Mouse (Mus musculus): Measurements from ENCODE around the gene Atp5g2. TPM values are rescaled to one million over a fixed set of nuclear protein-coding genes. Genes with fewer than 3 reads are reported as not detected.

The Atp5g2 gene
- polyA plus RNA-seq, 1 experiment from 2014 or later = 87.4 TPM

DNA sequence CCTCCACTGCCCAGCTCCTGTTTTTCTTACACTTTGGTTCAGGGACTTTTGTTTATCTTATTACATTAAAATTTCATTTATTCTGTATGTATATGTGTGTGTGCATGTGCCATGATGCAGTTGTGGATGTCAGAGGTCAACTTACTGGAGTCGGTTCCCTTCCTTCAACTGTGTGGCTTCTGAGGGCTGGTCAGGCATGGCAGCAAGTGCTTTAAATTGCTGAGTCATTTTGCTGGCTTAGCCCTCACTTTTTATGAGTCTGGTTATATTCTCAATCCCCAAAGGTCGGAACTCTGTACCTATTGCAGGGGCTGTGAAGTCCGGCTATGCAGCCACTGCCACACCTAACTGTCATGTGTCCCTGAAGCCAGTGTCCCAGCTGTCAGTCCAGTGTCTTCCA lies 30.8 kb upstream of the Atp5g2 start:
- WGBS = 75% methylated on average over 3 of the region's 3 CpGs
- Histone ChIP-seq H3K4me1 (replicated peaks; ENCODE audit: control insufficient read depth, insufficient read depth, low read length) (no peaks in the 10 kb centered on the region), H3K27me3 (replicated peaks; ENCODE audit: control insufficient read depth, insufficient read depth, low read length) (peaks cover 13% of the 10 kb centered on the region), H3K36me3 (ENCODE audit: control insufficient read depth, insufficient read depth, low read length) (peaks cover 10% of the 10 kb centered on the region), H3K9me3 (ENCODE audit: control insufficient read depth, low read length) (no peaks in the 10 kb centered on the region), H3K4me3 (ENCODE audit: low read depth, low read length) (no peak overlapping the region), H3K4me2 (ENCODE audit: low read length) (no peak overlapping the region), H3K9ac (ENCODE audit: low read length) (no peak overlapping the region), H3K27ac (ENCODE audit: low read depth) (no peak overlapping the region)
- no peak for ATAC-seq (replicated peaks; ENCODE audit: low FRiP score, low TSS enrichment, low read depth)
- DNase-seq (ENCODE audit: low spot score) = no peak

DNA sequence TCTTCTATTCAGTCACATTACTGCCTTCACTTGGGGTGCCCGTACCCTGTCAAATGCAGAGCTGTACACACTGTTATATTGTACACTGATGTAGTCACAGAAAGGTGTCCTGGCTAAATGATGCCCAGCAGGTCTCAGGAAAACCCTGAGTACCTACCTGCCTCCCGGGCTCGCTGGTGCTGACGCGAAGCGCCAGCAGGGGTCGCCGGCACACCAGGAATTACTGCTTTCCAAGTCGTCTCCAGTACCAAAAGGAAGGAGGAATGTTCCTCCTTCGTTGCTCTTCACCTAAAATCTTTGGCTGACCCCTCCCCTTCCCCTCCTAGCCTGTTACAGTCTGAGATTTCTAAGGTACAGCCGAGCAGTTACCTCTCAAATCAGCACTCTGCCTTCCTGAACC lies 26.0 kb upstream of the Atp5g2 start:
- Histone ChIP-seq H3K27me3 (replicated peaks; ENCODE audit: control insufficient read depth, insufficient read depth, low read length) (peaks cover 61% of the 10 kb centered on the region), H3K4me1 (replicated peaks; ENCODE audit: control insufficient read depth, insufficient read depth, low read length) (peaks cover 3% of the 10 kb centered on the region; the same call in 1 of the 2 replicates), H3K27ac (ENCODE audit: low read depth) (no peak overlapping the region), H3K9ac (ENCODE audit: low read length) (no peak overlapping the region), H3K4me2 (ENCODE audit: low read length) (no peak overlapping the region), H3K36me3 (ENCODE audit: control insufficient read depth, insufficient read depth, low read length) (no peaks in the 10 kb centered on the region), H3K4me3 (ENCODE audit: low read depth, low read length) (no peak overlapping the region), H3K9me3 (ENCODE audit: control insufficient read depth, low read length) (no peaks in the 10 kb centered on the region)
- peak; percentile 92 for DNase-seq (ENCODE audit: low spot score)
- ATAC-seq (replicated peaks; ENCODE audit: low FRiP score, low TSS enrichment, low read depth) = no peak
- WGBS = 2% methylated on average over 11 of the region's 11 CpGs

DNA sequence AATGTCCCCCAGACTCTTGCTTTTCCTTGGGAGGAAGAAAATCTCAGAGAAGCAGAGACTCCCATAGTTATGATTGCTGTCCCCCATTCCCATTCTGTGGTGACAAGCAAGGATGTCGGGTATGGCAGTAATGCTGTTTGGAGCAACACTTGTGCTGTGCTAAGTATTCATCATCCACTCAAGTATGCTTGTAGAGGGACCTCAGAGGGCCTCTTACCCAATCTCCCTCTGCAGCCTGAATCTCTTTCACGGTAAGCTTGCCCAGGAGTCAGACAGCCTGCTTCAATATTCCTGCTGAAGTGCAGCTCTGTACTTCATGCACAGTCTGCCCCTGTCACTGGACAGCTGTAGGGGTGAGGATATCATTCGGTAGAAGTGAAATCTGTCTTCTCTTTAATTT lies 24.7 kb upstream of the Atp5g2 start:
- Histone ChIP-seq H3K9me3 (ENCODE audit: control insufficient read depth, low read length) (no peaks in the 10 kb centered on the region), H3K27ac (ENCODE audit: low read depth) (no peak overlapping the region), H3K27me3 (replicated peaks; ENCODE audit: control insufficient read depth, insufficient read depth, low read length) (peaks cover 74% of the 10 kb centered on the region), H3K36me3 (ENCODE audit: control insufficient read depth, insufficient read depth, low read length) (no peaks in the 10 kb centered on the region), H3K4me2 (ENCODE audit: low read length) (no peak overlapping the region), H3K9ac (ENCODE audit: low read length) (no peak overlapping the region), H3K4me1 (replicated peaks; ENCODE audit: control insufficient read depth, insufficient read depth, low read length) (peaks cover 8% of the 10 kb centered on the region), H3K4me3 (ENCODE audit: low read depth, low read length) (no peak overlapping the region)
- 49% methylated on average over 3 of the region's 3 CpGs for WGBS
- ATAC-seq (replicated peaks; ENCODE audit: low FRiP score, low TSS enrichment, low read depth) (no peak), DNase-seq (ENCODE audit: low spot score) (no peak)

DNA sequence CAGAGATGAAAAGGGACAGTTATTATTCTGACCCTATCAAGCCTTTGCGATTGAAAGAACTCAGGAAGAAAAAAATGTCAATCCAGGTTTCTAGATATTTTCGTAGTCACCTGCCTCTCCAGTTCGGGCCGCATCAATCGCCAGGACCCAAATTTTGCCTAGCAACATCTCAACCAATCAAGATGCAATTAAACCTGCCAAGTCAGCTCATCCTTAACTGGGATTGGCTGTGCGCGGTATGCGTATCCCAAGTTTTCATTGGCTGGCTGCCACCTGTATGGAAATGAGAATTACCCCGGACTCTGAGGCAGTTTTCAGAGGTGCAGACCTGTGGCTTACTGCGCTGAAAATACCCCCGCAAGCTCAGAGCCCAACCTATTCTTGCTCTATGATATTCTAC lies 21.4 kb upstream of the Atp5g2 start:
- H3K4me3 ChIP-seq (ENCODE audit: low read depth, low read length) = peak overlapping the region; percentile 46; the same call in 1 of the 2 replicates

DNA sequence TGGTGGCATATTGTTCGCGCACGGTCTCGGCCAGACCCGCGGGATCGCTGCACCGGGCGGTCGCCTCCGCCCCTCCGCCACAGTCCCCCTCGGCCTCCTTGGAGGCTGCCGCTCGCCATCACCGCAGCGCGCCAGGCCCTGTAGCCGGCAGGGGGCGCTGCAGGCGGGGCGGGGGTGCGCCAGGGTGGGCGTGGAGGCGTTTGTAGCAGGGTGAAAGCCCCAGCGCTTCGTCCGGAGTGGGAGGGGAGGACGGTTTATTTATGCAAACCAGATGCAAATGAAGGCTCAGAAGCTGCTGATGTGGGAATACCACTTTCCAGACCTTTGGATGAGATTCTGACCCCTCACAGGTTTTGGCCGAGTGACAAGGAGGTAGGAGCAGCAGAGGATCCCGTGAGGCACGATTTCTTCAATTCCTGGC lies 20.8 kb upstream of the Atp5g2 start:
- peaks cover 76% of the 10 kb centered on the region for H3K27me3 ChIP-seq (replicated peaks; ENCODE audit: control insufficient read depth, insufficient read depth, low read length)
- H3K4me3 ChIP-seq (ENCODE audit: low read depth, low read length) = peak overlapping the region; percentile 46
- no peaks in the 10 kb centered on the region for H3K36me3 ChIP-seq (ENCODE audit: control insufficient read depth, insufficient read depth, low read length)
- ATAC-seq (replicated peaks; ENCODE audit: low FRiP score, low TSS enrichment, low read depth) (peak; percentile 61), DNase-seq (ENCODE audit: low spot score) (peak; percentile 86)
- H3K9ac ChIP-seq (ENCODE audit: low read length) = peak overlapping the region; percentile 29
- no peaks in the 10 kb centered on the region for H3K9me3 ChIP-seq (ENCODE audit: control insufficient read depth, low read length)
- no peak overlapping the region for H3K27ac ChIP-seq (ENCODE audit: low read depth)
- WGBS = under 1% methylated on average over 32 of the region's 32 CpGs
- peak overlapping the region; percentile 86 for H3K4me2 ChIP-seq (ENCODE audit: low read length)
- peaks cover 8% of the 10 kb centered on the region for H3K4me1 ChIP-seq (replicated peaks; ENCODE audit: control insufficient read depth, insufficient read depth, low read length)

More for the DNA sequence above, 21.4 kb upstream of the Atp5g2 start:
- Histone ChIP-seq H3K36me3 (ENCODE audit: control insufficient read depth, insufficient read depth, low read length) (no peaks in the 10 kb centered on the region), H3K27me3 (replicated peaks; ENCODE audit: control insufficient read depth, insufficient read depth, low read length) (peaks cover 79% of the 10 kb centered on the region), H3K4me2 (ENCODE audit: low read length) (peak overlapping the region; percentile 86), H3K4me1 (replicated peaks; ENCODE audit: control insufficient read depth, insufficient read depth, low read length) (peaks cover 8% of the 10 kb centered on the region), H3K9ac (ENCODE audit: low read length) (no peak overlapping the region), H3K9me3 (ENCODE audit: control insufficient read depth, low read length) (no peaks in the 10 kb centered on the region), H3K27ac (ENCODE audit: low read depth) (no peak overlapping the region)
- ATAC-seq (replicated peaks; ENCODE audit: low FRiP score, low TSS enrichment, low read depth) (no peak; the same call in 1 of the 2 replicates), DNase-seq (ENCODE audit: low spot score) (peak; percentile 73)
- WGBS = 0% methylated on average over 11 of the region's 11 CpGs

DNA sequence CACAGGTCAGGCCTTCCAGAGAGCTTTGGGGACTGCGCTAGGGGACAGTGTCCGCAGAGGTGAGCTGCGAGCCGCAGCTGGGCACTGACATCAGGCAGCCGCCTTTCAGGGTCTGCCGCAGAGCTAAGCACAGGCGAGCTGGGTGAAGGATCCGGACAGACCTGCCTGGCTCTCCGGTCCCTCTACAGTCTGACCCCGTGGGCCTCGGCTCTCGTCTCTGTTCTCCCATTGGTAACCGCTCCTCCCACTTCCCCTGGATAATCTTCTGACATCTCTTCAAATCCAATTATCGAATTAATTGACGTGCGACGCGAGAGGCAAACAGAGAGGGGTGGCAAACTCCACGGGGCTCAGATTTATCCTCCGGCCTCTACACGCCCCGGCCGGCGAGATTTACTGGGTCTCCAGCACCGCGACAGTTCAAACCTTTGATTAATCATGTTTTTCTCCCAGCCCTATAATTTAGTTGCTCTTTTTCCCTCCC lies 20.2 kb upstream of the Atp5g2 start:
- H3K4me3 ChIP-seq (ENCODE audit: low read depth, low read length) = peak overlapping the region; percentile 46
- WGBS = 3% methylated on average over 26 of the region's 26 CpGs
- peak; percentile 40; the same call in 1 of the 2 replicates for ATAC-seq (replicated peaks; ENCODE audit: low FRiP score, low TSS enrichment, low read depth)
- no peaks in the 10 kb centered on the region for H3K36me3 ChIP-seq (ENCODE audit: control insufficient read depth, insufficient read depth, low read length)
- peaks cover 8% of the 10 kb centered on the region for H3K4me1 ChIP-seq (replicated peaks; ENCODE audit: control insufficient read depth, insufficient read depth, low read length)
- no peaks in the 10 kb centered on the region for H3K9me3 ChIP-seq (ENCODE audit: control insufficient read depth, low read length)
- peak overlapping the region; percentile 29 for H3K9ac ChIP-seq (ENCODE audit: low read length)
- H3K4me2 ChIP-seq (ENCODE audit: low read length) = peak overlapping the region; percentile 86
- peaks cover 70% of the 10 kb centered on the region for H3K27me3 ChIP-seq (replicated peaks; ENCODE audit: control insufficient read depth, insufficient read depth, low read length)
- no peak overlapping the region for H3K27ac ChIP-seq (ENCODE audit: low read depth)
- peak; percentile 68 for DNase-seq (ENCODE audit: low spot score)

DNA sequence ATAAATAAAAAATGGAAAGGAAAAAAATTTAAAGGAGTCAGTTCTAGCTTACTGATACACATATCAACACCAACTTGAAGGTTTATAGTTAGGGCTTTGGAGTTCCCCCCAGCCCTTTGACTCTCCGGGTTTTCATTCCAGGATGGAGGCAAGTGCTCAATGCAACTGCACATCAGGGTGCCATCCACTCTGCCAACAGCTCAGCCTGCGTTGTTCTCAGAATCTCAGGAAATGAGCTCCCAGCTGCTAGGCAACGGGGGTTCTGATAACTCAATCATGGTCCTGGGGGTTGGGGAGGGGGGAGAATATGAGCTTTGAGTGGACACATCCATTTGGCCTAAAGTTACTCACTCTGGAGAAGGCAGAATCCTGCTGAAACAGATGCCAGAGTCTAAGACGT lies 13.6 kb upstream of the Atp5g2 start:
- no peak for DNase-seq (ENCODE audit: low spot score)
- H3K27me3 ChIP-seq (replicated peaks; ENCODE audit: control insufficient read depth, insufficient read depth, low read length) = peaks cover 8% of the 10 kb centered on the region; the same call in 1 of the 2 replicates
- no peak overlapping the region for H3K27ac ChIP-seq (ENCODE audit: low read depth)
- no peak overlapping the region for H3K9ac ChIP-seq (ENCODE audit: low read length)
- H3K9me3 ChIP-seq (ENCODE audit: control insufficient read depth, low read length) = no peaks in the 10 kb centered on the region
- ATAC-seq (replicated peaks; ENCODE audit: low FRiP score, low TSS enrichment, low read depth) = no peak
- H3K4me2 ChIP-seq (ENCODE audit: low read length) = no peak overlapping the region
- no peaks in the 10 kb centered on the region for H3K4me1 ChIP-seq (replicated peaks; ENCODE audit: control insufficient read depth, insufficient read depth, low read length)
- H3K4me3 ChIP-seq (ENCODE audit: low read depth, low read length) = no peak overlapping the region
- WGBS = 23% methylated on average over 4 of the region's 4 CpGs
- no peaks in the 10 kb centered on the region for H3K36me3 ChIP-seq (ENCODE audit: control insufficient read depth, insufficient read depth, low read length)

DNA sequence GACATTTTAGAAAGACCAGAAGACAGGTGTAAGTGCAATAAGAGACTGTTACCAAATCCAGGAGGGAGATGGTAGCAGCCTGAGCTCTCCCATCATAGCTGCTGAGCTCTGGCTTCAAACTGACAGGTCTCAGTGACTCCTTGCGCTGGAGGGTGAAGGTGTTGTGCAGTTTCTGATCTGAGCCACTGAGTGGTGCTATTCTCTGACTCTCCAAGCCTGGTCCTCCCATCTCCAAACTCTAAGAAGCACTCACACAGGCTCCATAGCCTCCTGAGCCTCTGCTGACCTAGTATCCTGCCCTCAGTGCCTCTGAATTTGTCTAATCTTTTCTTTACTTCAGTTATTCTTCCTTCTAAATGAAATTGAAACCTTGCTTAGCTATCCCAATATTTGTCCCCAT lies 11.5 kb upstream of the Atp5g2 start:
- H3K27ac ChIP-seq (ENCODE audit: low read depth) = no peak overlapping the region
- H3K4me3 ChIP-seq (ENCODE audit: low read depth, low read length) = no peak overlapping the region
- 15% methylated on average over 1 of the region's 1 CpGs for WGBS
- H3K36me3 ChIP-seq (ENCODE audit: control insufficient read depth, insufficient read depth, low read length) = no peaks in the 10 kb centered on the region
- no peak overlapping the region for H3K4me2 ChIP-seq (ENCODE audit: low read length)
- no peaks in the 10 kb centered on the region for H3K27me3 ChIP-seq (replicated peaks; ENCODE audit: control insufficient read depth, insufficient read depth, low read length)
- H3K9ac ChIP-seq (ENCODE audit: low read length) = no peak overlapping the region
- DNase-seq (ENCODE audit: low spot score) = no peak
- ATAC-seq (replicated peaks; ENCODE audit: low FRiP score, low TSS enrichment, low read depth) = no peak
- no peaks in the 10 kb centered on the region for H3K9me3 ChIP-seq (ENCODE audit: control insufficient read depth, low read length)
- H3K4me1 ChIP-seq (replicated peaks; ENCODE audit: control insufficient read depth, insufficient read depth, low read length) = no peaks in the 10 kb centered on the region

DNA sequence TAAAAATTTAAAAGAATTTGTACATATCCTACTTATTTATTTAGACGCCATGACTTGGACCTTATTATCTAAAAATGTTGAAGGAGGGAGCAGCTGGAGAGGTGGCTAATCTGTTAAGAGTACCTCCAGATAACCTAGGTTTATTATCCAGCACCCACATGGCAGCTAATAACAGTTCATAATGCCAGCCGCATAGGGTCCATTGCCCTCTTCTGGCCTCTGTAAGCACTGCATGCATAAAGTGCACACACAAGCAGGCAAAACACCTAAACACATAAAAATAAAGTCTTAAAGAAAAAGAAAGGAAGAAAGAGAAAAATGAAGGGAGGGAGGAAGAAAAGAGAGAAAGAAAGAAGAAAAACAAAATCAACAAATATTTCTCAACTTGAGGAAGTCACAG lies 4.2 kb upstream of the Atp5g2 start:
- no peaks in the 10 kb centered on the region for H3K9me3 ChIP-seq (ENCODE audit: control insufficient read depth, low read length)
- no peak overlapping the region for H3K9ac ChIP-seq (ENCODE audit: low read length)
- no peaks in the 10 kb centered on the region for H3K27me3 ChIP-seq (replicated peaks; ENCODE audit: control insufficient read depth, insufficient read depth, low read length)
- H3K4me2 ChIP-seq (ENCODE audit: low read length) = no peak overlapping the region
- DNase-seq (ENCODE audit: low spot score) = no peak
- ATAC-seq (replicated peaks; ENCODE audit: low FRiP score, low TSS enrichment, low read depth) = no peak
- H3K27ac ChIP-seq (ENCODE audit: low read depth) = no peak overlapping the region
- WGBS = 90% methylated on average over 2 of the region's 2 CpGs
- H3K36me3 ChIP-seq (ENCODE audit: control insufficient read depth, insufficient read depth, low read length) = no peaks in the 10 kb centered on the region
- no peak overlapping the region for H3K4me3 ChIP-seq (ENCODE audit: low read depth, low read length)
- peaks cover 16% of the 10 kb centered on the region for H3K4me1 ChIP-seq (replicated peaks; ENCODE audit: control insufficient read depth, insufficient read depth, low read length)

Data from intestine, embryonic 14.5 days (tissue).